Comparison of ENCODE assay signal across 26 mouse cellular contexts in the genomic region with DNA sequence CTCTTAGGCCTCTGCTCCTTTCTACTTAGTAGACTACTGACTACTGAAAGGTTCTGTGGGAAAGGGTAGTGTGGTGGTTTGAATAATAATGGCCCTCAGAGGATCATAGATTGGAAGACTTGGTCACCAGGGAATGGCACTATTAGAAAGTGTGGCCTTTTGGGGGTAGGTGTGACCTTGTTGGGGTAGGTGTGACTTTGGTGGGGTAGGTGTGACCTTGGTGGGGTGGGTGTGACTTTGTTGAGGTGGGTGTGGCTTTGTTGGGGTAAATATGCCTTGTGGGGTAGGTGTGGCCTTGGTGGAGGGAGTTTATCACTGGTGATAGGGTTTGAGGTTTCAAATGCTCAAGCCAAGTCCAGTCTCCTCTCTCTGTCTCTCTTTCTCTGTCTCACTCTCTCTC.
"Had no signal": no experiment of that assay in that cellular context is flagged by ENCODE, and none has a peak within 500 bp of the region (broad histone marks: within the 10 kb centered on the region; RNA-seq: fewer than 3 reads in every experiment).

No protein-coding gene starts in this region.

- H3K4me1 ChIP-seq: hindbrain, embryonic 13.5 days; limb, embryonic 13.5 days had no signal

- H3K4me2 ChIP-seq: heart, embryonic 11.5 days; heart, embryonic 13.5 days; heart, embryonic 15.5 days; hindbrain, embryonic 13.5 days; kidney, embryonic 15.5 days; limb, embryonic 13.5 days; limb, embryonic 15.5 days; liver, embryonic 12.5 days had no signal

- ATAC-seq: hindbrain, postnatal 0 days; intestine, embryonic 16.5 days; liver, embryonic 12.5 days had no signal

- H3K9me3 ChIP-seq: heart, embryonic 13.5 days; heart, embryonic 15.5 days; hindbrain, embryonic 13.5 days; kidney, embryonic 15.5 days; limb, embryonic 13.5 days; limb, embryonic 15.5 days; liver, embryonic 12.5 days had no signal

- DNase-seq: gastrocnemius, adult 2 months; gastrocnemius, postnatal 10 days; gastrocnemius, postnatal 25 days; heart, adult 18-20 months; heart, postnatal 14 days; heart, postnatal 36 days; kidney, adult 11 months; kidney, adult 2 months; kidney, adult 9 months; kidney, postnatal 14 days; kidney, postnatal 36 days; layer of hippocampus, adult 9-11 months; layer of hippocampus, postnatal 36 days; left cerebral cortex, postnatal 4 days had no signal

- H3K4me3 ChIP-seq: gastrocnemius, adult 2 months; heart, embryonic 13.5 days; heart, embryonic 15.5 days; hindbrain, embryonic 13.5 days; kidney, embryonic 15.5 days; limb, embryonic 13.5 days; limb, embryonic 15.5 days; liver, embryonic 12.5 days had no signal

- H3K9ac ChIP-seq: heart, embryonic 13.5 days; heart, embryonic 15.5 days; hindbrain, embryonic 13.5 days; kidney, embryonic 15.5 days; limb, embryonic 13.5 days; limb, embryonic 15.5 days; liver, embryonic 12.5 days; liver, embryonic 14.5 days had no signal

- H3K27me3 ChIP-seq: heart, embryonic 13.5 days; heart, embryonic 15.5 days; hindbrain, embryonic 13.5 days; kidney, embryonic 15.5 days; limb, embryonic 13.5 days; limb, embryonic 15.5 days; liver, embryonic 12.5 days had no signal

- H3K27ac ChIP-seq: gastrocnemius, adult 2 months; heart, embryonic 13.5 days; heart, embryonic 15.5 days; hindbrain, embryonic 13.5 days; hindbrain, postnatal 0 days; kidney, embryonic 15.5 days; kidney, postnatal 0 days; limb, embryonic 13.5 days; limb, embryonic 15.5 days; liver, embryonic 12.5 days; liver, embryonic 14.5 days had no signal

- H3K36me3 ChIP-seq: heart, embryonic 13.5 days; heart, embryonic 15.5 days; hindbrain, embryonic 13.5 days; kidney, embryonic 15.5 days; limb, embryonic 13.5 days; limb, embryonic 15.5 days; liver, embryonic 12.5 days had no signal
